Mouse (Mus musculus): ENCODE measurements around the gene Wnt8b.

DNA sequence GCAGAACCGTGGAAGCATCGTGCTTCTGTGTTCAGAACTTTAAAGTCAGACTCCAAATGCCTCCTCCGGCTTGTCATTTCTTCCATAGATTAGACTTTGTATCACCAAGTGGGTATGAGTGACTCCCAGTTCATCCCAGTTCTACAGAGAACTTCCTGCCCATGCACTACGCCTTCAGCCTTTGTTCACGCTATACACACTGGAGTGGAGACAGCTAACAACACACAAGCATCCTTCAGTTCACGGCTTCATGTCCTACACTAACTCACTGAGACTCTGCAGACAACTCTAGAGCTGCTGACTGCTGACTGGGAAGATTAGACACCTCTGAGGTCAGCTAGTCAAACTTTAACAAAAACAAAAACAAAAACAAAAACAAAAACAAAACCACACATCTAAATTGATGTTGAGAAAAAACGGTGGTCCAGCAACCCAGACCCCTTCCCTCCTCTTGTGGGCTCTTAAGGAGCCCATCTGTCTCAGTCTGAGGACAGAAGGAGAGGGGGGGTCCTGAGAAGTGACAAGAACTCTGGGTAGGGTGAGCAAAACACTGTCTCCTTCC lies 20.7 kb downstream of the Wnt8b start:
- TF ChIP-seq CTCF (IDR thresholded peaks at IDR 0.05; ENCODE audit: low read depth): no peak
- TF ChIP-seq EP300 (IDR thresholded peaks at IDR 0.05; ENCODE audit: low read depth): no peak

Data from liver, embryonic 14.5 days (tissue).